Mouse (Mus musculus) cerebellum, adult 18-20 months (tissue): Measurements from ENCODE around the gene Dydc1.
"Not testable (repeated sequence)": the region's sequence is repeated elsewhere in the genome, so short reads cannot be mapped to it uniquely, and the experiment has no call there.

Experiments
- DNase-seq, 2 experiments: peaks; one replicate each; pipeline ENCODE4 v3.0.0; 2021

The Dydc1 gene

DNA sequence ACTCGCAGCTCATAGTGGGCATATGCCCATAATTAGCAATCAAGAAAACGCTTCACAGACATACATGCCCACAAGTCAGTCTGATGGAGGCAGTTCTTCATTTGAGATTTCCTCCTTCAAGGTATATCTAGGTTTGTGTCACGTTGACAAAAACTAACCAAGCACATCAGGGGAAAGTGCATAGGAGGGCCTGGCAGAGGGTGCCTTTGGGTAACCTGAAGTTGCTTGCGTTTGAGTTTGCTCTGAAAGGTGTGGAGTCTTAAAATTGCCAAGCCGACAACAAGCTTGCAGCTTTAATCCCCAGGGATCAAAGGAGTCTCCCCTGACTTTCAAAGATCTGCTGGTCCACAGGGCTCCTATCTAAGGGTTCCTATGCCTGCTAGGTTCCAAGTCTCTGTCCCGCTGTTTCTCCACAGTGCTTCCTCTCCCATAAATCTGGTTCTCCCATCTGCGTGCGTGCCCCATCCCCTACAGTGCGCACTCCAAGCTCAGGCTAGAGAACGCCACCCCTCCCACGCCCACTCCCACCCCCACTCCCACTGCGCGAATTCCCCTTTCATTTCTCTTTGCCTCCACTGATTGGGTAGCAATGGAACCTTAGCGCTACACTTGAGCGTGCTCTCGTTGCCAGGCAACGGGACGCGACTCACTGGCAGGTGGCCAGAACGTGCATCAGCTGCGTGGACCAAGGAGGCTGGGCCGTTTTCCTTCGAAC is at the start of gene Dydc1:
TSS of gene Dydc1 (plus strand) at position 683 of the 715 bp plus-strand sequence.
- DNase-seq, result peak; percentile 31 to 53

DNA sequence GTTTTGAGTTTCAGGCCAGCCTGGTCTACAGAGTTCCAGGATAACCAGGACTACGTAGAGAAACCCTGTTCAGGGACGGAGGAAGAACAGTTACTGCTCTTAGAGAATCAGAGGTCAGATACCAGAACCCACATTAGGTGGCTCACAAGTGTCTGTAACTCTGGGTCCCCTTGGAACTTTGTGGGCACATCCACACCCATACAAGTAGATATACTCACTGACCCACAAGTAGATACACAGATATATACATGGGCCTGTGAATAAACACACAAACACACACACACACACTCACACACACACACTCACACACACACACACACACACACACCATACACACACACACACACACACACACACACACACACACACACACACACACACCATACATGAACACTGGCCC is 47.6 kb upstream of the Dydc1 start:
- DNase-seq, result no peak

DNA sequence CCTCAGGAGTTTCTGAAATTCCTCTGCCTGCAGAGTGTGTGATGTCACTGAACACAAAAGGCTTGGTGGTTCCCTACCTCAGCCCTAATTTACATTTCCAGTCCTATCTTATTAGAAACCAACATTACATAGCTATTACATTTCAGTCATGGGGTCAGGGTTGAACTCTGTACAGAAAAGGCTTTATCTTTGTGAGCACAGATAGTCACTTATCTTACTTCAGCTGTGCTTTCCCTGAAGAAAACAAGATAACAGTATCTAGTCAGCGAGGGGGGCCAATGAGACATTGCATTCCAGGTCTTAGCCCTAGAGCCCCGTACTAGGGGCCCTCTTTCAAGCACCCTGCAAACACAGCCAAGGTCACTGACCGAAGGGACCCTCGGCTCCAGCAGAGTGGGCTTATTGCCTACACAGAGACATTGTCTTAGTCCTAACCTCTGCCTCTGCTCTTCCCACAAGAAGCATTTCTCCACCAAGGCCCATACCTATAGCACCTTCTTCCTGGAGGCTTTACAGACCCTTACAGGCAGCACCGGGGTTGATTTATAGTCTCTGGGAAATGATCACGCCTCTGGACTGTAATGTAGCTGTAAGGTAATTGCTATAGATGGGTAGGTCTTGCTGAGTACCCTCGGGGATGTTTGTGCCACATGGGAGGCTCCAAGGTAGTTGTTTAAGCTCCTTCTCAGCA is 47.0 kb upstream of the Dydc1 start:
- no peak for DNase-seq

DNA sequence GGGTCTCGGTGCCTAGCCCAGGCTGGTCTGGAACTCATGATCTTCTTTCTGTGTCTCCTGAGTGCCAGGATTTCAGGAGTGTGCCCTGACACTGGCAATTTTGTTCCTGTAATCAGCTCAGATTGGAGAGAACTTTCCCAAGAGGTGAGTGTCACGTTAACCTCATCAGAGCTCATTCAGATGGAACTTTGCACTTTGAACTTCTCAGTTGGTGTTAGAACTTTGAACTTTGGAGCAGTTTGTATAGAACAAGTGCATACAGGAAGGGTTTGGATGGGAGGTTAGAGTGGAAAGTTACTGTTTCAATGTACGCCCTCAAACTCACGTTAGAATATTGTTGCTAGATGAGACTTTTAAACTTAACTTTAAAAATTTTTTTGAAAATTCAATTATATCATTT is 43.4 kb upstream of the Dydc1 start:
- no peak for DNase-seq

DNA sequence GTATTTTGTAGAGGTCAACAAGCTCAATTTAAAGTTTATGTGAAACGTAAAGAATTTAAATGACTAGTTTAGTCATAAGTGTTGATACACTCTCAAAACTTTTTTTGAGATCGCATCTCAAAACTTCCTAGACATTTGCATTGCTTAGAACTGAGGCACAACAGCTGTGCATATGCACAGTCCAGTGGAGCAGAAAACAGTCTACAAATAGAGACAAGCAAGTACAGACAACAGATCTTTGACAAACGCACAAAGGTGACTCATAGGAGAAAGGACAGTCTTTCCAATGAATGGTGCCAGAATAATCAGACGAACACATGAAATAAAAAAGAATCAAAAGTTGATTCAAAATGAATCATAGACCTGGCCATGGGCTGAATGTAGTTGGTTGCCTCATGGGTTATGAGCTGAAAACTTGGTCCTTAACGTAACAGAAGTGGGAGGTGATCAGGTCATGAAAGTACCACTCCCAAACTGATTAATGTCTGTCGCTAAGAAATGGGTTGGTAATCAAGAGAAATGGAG is 41.7 kb upstream of the Dydc1 start:
- DNase-seq, result no peak

DNA sequence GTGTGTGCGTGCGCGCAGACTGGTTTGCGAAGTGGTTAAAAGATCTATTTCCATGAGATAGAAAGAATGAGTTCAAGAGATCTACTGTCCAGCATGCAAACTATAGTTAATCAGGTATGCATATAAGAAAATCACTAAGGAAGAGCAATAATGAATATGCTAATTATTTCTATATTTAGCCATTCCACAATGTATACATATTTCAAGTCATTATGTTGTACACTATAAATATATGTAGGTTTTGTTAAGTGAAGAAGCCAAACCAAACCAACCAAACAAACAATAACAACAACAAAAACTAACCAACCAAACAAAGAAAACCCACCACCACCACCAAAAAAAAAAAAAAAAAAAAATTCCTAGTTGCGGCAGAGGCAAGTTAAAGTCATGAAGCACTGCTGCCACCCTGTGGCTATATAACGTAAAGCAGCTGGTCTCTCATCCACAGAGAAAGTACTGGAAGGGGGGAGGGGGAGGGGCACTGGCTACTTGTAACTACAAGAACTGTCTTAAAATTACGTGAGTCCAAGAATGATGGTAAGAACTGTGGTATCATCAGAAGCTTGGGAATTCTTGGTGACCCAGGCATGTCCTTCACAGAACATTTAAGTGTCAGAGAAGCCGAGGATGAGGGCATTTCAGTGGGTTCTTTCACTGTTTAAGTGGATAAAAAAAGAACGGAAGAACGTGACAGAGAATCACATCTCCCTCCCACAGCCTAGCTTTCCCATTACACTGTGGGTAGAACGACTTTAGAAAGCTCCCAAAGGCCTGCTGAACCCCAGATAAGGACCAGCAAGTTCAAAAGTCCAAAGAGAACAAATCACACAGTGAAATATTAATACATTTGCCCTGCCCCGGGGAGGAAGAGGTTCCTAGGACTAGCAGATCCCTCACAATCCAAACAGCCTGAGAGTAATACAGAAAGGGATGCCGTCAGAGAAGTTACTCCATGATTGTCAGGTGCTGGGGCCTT is 39.3 kb upstream of the Dydc1 start:
- peak; percentile 68 to 69 for DNase-seq

DNA sequence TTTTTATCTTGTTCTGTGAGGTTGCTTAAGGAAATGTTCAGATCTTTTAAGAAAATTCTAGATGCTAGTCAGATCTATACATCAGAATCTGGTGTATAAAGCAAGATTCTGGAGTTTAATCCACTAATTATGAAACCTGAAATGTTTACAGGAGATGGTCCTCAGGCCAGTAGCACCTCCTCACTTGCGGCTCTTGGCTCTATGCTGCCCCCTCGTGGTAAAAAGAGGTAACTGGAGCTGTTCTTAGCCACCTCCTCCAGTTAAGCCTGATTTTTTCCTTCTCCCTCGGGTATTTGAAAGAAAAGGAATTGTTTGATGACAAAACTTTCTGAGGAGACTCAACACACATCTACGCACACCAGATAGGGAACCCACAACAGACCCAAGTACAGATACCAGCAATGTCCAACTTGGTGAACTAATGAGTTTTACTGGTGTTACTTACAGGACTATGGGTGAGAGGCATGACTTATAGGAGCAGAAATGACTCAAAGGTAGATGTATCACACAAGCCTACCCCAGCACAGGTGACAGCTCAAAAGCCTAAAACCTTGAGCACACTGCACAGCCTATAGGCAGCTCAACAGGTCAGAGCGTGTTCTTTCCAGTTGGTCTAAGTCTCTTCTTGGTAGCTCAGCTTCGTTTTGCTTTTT is 37.4 kb upstream of the Dydc1 start:
- peak; percentile 54 to 66 for DNase-seq

DNA sequence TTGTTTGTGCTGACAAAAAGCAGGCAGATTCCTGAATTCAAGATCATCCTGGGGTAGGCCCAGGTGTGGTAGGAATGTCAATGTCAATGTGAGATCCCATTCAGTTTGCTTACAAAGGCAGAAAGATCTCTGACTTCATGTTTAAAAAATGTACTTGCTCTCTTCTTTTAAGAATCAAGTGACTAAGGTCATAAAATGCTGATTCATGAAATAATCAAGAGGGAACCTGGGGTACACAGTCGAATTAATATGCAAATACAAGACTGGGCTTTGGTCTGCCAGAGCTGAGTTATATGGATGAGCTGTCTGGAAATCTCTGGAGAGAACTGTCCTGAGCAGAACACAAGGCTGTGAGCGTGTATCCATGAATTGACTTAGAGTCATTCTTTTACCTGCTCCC is 25.3 kb upstream of the Dydc1 start:
- no peak for DNase-seq

DNA sequence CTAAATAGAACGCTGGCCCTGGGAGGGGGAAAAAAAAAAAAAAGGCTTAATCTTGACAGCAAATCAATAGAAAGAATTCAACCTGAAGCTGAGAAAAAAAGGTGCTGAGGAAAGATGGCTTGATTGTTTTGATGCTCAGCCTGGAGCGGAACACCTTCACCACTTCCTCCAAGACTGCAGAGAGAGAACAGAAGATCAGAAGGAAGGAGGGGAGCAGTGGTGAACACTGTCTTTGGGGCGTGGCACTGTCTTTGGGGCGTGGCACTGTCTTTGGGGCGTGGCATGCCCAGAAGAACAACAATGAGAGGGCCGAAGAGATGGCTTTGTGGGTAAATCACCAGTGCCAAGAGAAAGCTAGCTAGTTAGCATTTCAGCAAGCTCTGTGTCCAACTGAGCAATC is 22.2 kb upstream of the Dydc1 start:
- no peak for DNase-seq

DNA sequence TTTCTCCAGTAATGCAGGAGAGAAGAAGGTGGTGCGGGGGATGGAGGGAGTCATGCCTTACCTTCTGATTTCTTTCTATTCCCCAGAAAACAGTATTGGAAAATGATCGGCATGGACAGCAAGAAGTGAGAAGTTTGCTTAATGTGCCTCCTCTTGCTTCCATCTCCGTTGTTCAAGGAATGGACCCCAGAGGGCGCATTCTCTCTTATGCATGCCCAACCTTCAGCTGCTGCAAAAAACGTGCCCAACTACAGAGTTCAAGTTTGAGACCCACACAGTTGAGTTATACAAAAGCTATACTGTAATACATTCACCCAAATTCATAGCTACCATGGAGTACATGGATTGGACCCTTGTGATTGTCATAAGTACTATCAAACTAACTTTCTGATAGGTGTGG is 20.2 kb upstream of the Dydc1 start:
- no peak for DNase-seq

DNA sequence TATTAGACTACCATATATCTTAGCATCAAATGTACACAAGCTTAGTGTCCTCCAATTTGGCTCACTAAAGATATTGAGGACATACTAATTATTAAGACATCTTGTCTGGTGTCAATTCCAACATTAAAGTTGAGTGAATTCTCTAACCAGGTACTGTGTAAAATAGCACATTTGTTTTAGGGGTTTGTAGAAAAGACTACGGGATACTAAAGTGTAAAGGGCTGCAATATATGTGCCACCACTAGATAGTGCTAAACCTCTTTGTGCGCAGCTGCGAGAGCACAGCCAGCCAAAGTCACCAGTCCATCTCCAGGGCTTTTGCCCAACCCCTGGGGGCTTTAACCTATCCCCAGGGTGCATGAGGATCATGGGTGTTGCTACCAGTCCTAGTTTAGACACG is 19.5 kb upstream of the Dydc1 start:
- DNase-seq, result not testable (repeated sequence)

DNA sequence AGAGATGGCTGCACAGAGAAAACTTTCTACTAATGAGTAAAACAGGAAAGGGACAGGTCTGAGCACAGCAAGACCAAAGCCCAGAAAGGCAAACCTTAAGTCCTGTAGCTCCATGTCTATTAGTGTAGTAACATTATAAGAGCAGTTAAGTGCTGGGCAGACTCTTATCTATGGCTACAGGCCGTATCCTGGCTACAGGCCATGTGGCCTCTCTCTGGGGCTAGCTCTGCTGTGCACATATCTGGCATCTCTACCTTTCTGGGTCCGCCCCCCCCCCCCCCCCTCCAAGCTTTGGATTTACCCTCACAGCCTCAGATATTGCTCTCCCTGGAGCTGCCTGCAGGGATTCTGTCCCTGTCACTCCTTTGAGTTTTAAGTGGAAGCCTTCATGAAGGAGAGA is 7.5 kb upstream of the Dydc1 start:
- no peak for DNase-seq

DNA sequence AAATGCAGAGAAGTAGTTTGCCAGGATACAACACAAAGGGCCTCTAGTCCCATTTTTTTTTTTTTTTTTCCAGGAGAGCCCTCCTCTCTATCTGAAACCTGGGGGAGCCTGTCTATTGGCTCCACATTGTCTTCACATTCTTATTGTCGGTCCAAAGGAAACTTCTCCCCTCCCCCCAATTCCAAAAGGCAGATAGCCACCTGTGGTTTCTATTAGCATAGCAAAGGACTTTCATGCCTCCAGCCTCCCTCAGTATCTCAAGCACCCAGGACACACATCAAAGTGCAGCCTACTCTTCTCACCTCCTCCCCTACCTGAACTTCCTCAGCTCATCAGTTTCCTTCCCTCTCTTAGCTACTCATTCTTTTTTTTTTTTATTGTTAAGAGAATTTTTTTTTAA is 6.3 kb upstream of the Dydc1 start:
- DNase-seq, result no peak

DNA sequence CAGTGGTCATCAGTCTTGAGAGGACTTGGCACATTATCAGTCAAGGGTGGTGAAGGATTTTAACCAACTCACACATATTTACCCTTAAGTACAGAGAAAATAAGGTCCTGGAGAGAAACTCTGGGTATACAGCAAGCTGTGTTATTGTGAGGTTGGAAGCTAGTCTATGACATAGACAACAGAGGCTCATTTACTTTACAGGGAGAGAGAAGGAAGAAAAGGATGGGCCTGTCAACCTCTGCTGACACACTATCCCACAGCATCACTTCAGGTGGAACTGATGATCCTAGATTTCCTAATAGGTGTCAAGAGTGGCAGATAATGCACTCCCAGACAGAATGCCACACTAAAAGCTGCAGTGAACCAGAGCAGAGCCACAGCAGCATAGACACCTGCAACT is 3.6 kb upstream of the Dydc1 start, which contains the start of gene Dydc2:
TSS of gene Dydc2 (minus strand) at position 101 of the 400 bp plus-strand sequence.
- no peak for DNase-seq

DNA sequence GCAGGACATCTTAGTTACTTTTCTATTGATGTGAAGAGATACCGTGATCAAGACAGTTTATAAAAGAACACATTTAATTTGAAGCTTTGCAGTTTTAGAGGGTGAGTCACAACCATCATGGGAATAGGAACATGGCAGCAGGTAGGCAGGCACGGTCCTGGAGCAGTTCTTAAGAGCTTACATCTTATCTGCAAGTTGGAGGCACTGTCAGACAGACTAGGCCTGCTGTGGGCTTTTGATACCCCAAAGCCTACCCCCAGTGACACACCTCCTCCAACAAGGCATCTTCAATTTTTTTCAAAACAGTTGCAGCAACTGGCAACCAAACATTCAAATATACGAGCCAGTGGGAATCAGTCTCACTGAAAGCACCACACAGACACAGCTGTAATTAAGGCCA is 2.4 kb upstream of the Dydc1 start:
- DNase-seq, result no peak

DNA sequence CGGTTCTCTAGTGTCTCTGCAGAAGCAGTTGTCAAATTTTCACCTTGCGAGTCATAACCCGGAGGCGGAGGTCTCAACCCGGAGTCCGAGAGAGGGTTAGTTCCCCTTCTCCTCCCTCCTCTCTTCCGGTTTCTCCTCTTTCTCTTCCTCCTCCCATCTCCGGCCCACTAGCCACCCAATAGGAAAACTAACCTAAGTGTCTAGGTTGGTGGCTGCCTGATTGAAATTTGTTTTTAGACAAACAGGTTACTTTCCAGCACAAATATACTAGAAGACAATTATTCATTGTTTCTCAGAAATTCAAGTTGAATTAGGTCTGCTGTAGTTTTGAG is 199 bp downstream of the Dydc1 start:
- no peak for DNase-seq

DNA sequence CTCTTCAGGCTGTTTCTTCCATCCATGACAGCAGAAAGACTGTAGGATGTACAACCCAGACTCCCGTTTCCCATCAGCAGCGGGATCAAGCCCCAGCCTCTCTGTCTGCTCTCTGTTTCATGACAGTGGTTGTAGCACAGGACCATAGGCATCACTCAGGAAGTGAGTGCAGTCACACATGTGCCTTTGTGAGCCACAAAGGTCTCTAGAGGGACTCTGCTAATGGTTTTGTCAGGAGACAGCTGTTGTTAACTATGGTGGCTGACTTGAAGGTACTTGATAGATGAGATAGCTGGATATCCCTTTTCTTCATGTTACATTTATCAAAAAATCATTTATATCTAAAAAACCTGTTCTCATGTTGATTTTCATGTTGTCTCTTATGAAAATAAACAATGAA is 9.7 kb downstream of the Dydc1 start:
- DNase-seq, result no peak

DNA sequence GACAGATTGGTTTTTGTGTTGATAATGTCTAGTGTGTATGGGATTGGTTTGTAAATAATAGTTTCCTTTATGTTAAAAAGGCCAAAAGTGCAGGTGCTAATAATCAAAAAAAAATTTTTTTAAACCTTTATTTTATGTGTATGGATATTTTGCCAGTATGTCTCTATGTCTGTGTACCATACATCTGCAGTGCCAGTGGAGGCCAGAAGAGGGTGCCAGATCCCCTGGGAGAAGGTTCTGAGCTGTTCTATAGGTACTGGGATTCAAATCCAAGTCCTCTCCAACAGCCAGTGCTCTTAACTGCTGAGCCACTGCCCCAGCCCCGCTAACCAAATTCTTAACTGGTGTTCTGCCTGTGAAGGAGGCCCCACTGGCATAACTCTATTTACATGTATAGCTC is 14.8 kb downstream of the Dydc1 start:
- DNase-seq, result peak; percentile 8 to 14

DNA sequence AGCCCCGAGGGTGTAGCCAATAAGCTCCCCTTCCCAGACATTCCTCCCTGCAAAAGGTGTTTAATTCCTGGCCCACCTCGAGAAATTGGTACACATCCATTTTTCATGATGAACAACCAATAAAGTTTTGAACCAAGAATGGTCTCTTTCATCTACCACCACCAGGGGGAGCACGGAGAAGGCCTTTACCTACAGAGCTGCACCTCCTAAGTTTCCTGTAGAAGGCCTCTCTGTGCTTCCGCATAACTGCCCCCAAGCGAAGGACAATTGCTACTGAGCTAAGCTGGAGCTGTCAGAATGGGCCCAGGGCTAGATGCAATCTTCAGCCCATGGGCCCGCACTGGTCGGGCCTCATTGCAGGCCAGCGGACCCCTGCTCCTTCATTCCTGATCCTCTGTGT is 18.1 kb downstream of the Dydc1 start:
- DNase-seq, result peak in 1 of 2 experiments; percentile 6

DNA sequence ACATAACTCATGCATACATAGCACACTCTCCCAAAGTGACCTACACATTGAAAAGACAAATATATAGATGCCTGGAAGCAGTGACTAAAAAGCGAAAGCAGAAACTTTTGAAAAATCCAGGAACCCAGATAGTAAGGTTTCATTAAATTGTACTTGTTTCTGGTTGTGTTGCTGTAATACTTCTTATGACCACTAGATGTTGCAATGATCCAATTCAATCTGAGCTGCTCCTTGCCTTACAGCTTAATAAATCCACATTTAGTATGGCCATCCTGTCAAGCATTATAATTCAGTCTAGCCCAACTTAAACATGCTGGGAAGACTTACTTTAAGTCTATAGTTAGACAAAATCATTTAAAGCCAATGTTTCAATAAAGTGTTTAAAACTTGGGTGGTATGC is 21.4 kb downstream of the Dydc1 start:
- DNase-seq, result no peak

DNA sequence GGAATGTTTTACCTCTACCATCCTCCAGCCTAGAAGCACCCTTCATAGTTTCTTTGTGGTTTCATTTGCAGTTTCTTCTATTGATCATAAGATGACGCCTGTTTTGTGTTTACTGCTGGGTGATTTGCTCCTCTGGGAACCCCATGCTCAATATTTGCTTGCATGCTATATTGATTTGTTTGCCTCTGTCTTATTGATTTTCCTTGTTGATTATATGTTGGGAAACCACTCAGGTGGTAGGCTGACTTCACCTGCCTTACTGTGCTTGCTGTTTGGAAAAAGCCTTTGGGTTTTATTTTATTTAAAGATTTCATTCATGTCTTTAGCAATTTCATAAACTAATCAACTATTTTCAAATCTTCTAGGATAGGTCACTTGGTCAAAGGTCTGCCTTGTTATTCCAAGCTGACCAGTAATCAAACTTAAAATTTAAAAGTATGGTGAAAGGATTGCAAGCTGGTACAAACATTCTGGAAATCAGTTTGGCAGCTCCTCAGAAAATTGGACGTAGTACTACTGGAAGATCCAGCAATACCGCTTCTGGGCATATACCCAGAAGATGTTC is 23.7 kb downstream of the Dydc1 start:
- no peak for DNase-seq

DNA sequence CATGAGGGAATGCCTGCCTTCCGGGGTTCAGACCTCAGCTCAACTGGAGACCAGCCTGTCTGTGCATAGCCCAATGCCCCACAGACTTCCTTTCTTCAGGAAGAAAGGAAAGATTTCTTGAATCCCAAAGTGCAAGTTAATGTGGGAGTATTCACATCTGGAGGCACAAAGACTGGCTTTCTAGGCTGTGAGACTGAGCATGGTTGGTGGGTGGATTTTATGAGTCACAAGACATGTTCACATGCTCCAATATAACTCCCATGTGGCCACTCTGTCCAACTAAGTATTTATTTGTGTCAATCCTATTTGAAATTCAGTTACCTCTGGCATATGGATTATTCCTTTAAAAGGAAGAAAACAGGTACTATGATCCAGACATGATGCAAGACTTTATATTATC is 26.0 kb downstream of the Dydc1 start:
- DNase-seq, result no peak
